Mouse (Mus musculus): ENCODE measurements at regions not wholly inside any gene's neighbourhood (a gene's known extent, or its start where the extent isn't known, plus 50 kb on each side); places are given as distances from the start of the nearest gene placed in this dataset.

- DNase-seq (ENCODE audit: low spot score in 2 of 2) = no peak
These were observed 560.1 kb upstream of the Cdh18 start for GRCm38 (mm10) chr15:21988676-21989075.

GRCm38 (mm10) chr15:21993309-21993708, 555.5 kb upstream of the Cdh18 start:
- intact Hi-C loops (cut with DNase I) = no loop called here
- DNase-seq (ENCODE audit: low spot score in 2 of 2) = no peak

More at GRCm38 (mm10) chr15:21988676-21989075, 560.1 kb upstream of the Cdh18 start:
- intact Hi-C loops (cut with DNase I) = no loop called here

- intact Hi-C loops (cut with DNase I) = no loop called here
- DNase-seq (ENCODE audit: low spot score in 2 of 2) = no peak
These were observed 553.5 kb upstream of the Cdh18 start for GRCm38 (mm10) chr15:21995121-21995826.

GRCm38 (mm10) chr15:22019977-22020376, 528.8 kb upstream of the Cdh18 start:
- no peak for DNase-seq (ENCODE audit: low spot score in 2 of 2)
- intact Hi-C loops (cut with DNase I) = no loop called here

GRCm38 (mm10) chr15:22030215-22030614, 518.6 kb upstream of the Cdh18 start:
- no peak for DNase-seq (ENCODE audit: low spot score in 2 of 2)
- intact Hi-C loops (cut with DNase I) = no loop called here

- intact Hi-C loops (cut with DNase I) = no loop called here
- no peak for DNase-seq (ENCODE audit: low spot score in 2 of 2)
These were observed 502.4 kb upstream of the Cdh18 start for GRCm38 (mm10) chr15:22046423-22046822.

- no peak for DNase-seq (ENCODE audit: low spot score in 2 of 2)
- intact Hi-C loops (cut with DNase I) = no loop called here
These were observed 501.8 kb upstream of the Cdh18 start for GRCm38 (mm10) chr15:22046877-22047478.

GRCm38 (mm10) chr15:22086856-22087255, 462.0 kb upstream of the Cdh18 start:
- intact Hi-C loops (cut with DNase I) = no loop called here
- no peak for DNase-seq (ENCODE audit: low spot score in 2 of 2)

GRCm38 (mm10) chr15:22121746-22122145, 427.1 kb upstream of the Cdh18 start:
- no peak for DNase-seq (ENCODE audit: low spot score in 2 of 2)
- intact Hi-C loops (cut with DNase I) = no loop called here

- intact Hi-C loops (cut with DNase I) = no loop called here
- no peak for DNase-seq (ENCODE audit: low spot score in 2 of 2)
These were observed 396.8 kb upstream of the Cdh18 start for GRCm38 (mm10) chr15:22151894-22152494.

- intact Hi-C loops (cut with DNase I) = no loop called here
- DNase-seq (ENCODE audit: low spot score in 2 of 2) = no peak
These were observed 396.1 kb upstream of the Cdh18 start for GRCm38 (mm10) chr15:22152678-22153077.

GRCm38 (mm10) chr15:22170302-22170701, 378.5 kb upstream of the Cdh18 start:
- DNase-seq (ENCODE audit: low spot score in 2 of 2) = peak in 1 of 2 experiments; percentile 12
- intact Hi-C loops (cut with DNase I) = no loop called here

GRCm38 (mm10) chr15:22208991-22209390, 339.8 kb upstream of the Cdh18 start:
- no peak for DNase-seq (ENCODE audit: low spot score in 2 of 2)
- intact Hi-C loops (cut with DNase I) = no loop called here

GRCm38 (mm10) chr15:22232629-22233028, 316.2 kb upstream of the Cdh18 start:
- intact Hi-C loops (cut with DNase I) = no loop called here
- DNase-seq (ENCODE audit: low spot score in 2 of 2) = no peak

- intact Hi-C loops (cut with DNase I) = no loop called here
- no peak for DNase-seq (ENCODE audit: low spot score in 2 of 2)
These were observed 267.9 kb upstream of the Cdh18 start for GRCm38 (mm10) chr15:22280919-22281318.

- no peak for DNase-seq (ENCODE audit: low spot score in 2 of 2)
- intact Hi-C loops (cut with DNase I) = no loop called here
These were observed 237.8 kb upstream of the Cdh18 start for GRCm38 (mm10) chr15:22311016-22311415.

GRCm38 (mm10) chr15:22318992-22319391, 229.8 kb upstream of the Cdh18 start:
- intact Hi-C loops (cut with DNase I) = no loop called here
- DNase-seq (ENCODE audit: low spot score in 2 of 2) = no peak

- DNase-seq (ENCODE audit: low spot score in 2 of 2) = no peak
- intact Hi-C loops (cut with DNase I) = no loop called here
These were observed 209.9 kb upstream of the Cdh18 start for GRCm38 (mm10) chr15:22338941-22339340.

GRCm38 (mm10) chr15:22344321-22344720, 204.5 kb upstream of the Cdh18 start:
- intact Hi-C loops (cut with DNase I) = no loop called here
- DNase-seq (ENCODE audit: low spot score in 2 of 2) = no peak

GRCm38 (mm10) chr15:22351502-22351901, 197.3 kb upstream of the Cdh18 start:
- no peak for DNase-seq (ENCODE audit: low spot score in 2 of 2)
- intact Hi-C loops (cut with DNase I) = no loop called here
